Comparison of ENCODE assay signal across 16 mouse cellular contexts in genomic region chr1:168406291-168406675, GRCm38 (mm10). TPM values are rescaled to one million over a fixed set of nuclear protein-coding genes. Genes with fewer than 3 reads are reported as not detected.
DNase-seq lines count a peak whose midpoint lies in the region; ATAC-seq and TF ChIP-seq lines count a peak whose summit lies in the region.
"Had no signal": no experiment of that assay in that cellular context is flagged by ENCODE, and none has a peak within 500 bp of the region (broad histone marks: within the 10 kb centered on the region; RNA-seq: fewer than 3 reads in every experiment).

No protein-coding gene starts in this region.

- TF ChIP-seq CTCF in intestine, postnatal 0 days (IDR thresholded peaks at IDR 0.05; ENCODE audit: low read depth): no peak
- TF ChIP-seq CTCF in lung, postnatal 0 days (IDR thresholded peaks at IDR 0.05): no peak

- TF ChIP-seq EP300 in lung, postnatal 0 days (IDR thresholded peaks at IDR 0.05): no peak

- H3K36me3 ChIP-seq in intestine, embryonic 14.5 days (ENCODE audit: control insufficient read depth, insufficient read depth, low read length): peaks cover 17% of the 10 kb centered on the region
- H3K36me3 ChIP-seq in intestine, postnatal 0 days (ENCODE audit: control insufficient read depth, insufficient read depth): no peaks in the 10 kb centered on the region; the same call in 1 of the 2 replicates
- no peaks in the 10 kb centered on the region; the same call in 1 of the 2 replicates for H3K36me3 ChIP-seq in lung, postnatal 0 days (ENCODE audit: insufficient read depth, low read length)
- H3K36me3 ChIP-seq in stomach, embryonic 15.5 days: no peaks in the 10 kb centered on the region

- peaks cover 35% of the 10 kb centered on the region for H3K4me1 ChIP-seq in intestine, embryonic 14.5 days (replicated peaks; ENCODE audit: control insufficient read depth, insufficient read depth, low read length)
- H3K4me1 ChIP-seq in intestine, postnatal 0 days (replicated peaks; ENCODE audit: control insufficient read depth, insufficient read depth, low read length): peaks cover 4% of the 10 kb centered on the region; the same call in 1 of the 2 replicates
- H3K4me1 ChIP-seq in lung, postnatal 0 days (ENCODE audit: insufficient read depth, low read depth, low read length): peaks cover 11% of the 10 kb centered on the region; the same call in 1 of the 2 replicates
- peaks cover 36% of the 10 kb centered on the region for H3K4me1 ChIP-seq in stomach, embryonic 15.5 days

- H3K9me3 ChIP-seq in intestine, embryonic 14.5 days (ENCODE audit: control insufficient read depth, low read length): no peaks in the 10 kb centered on the region
- no peaks in the 10 kb centered on the region for H3K9me3 ChIP-seq in intestine, postnatal 0 days (ENCODE audit: control insufficient read depth)
- H3K9me3 ChIP-seq in lung, postnatal 0 days (ENCODE audit: low read length): no peaks in the 10 kb centered on the region
- no peaks in the 10 kb centered on the region for H3K9me3 ChIP-seq in stomach, embryonic 15.5 days
- H3K9me3 ChIP-seq: midbrain, embryonic 12.5 days had no signal

- 39% methylated on average over 8 of the region's 8 CpGs for WGBS in intestine, embryonic 14.5 days
- WGBS in intestine, postnatal 0 days: 62% methylated on average over 8 of the region's 8 CpGs
- 47% methylated on average over 8 of the region's 8 CpGs for WGBS in lung, postnatal 0 days
- 32% methylated on average over 8 of the region's 8 CpGs for WGBS in stomach, embryonic 15.5 days

- H3K9ac ChIP-seq in intestine, embryonic 14.5 days (ENCODE audit: low read length): no peak overlapping the region
- no peak overlapping the region for H3K9ac ChIP-seq in intestine, postnatal 0 days (ENCODE audit: low read depth, low read length)
- no peak overlapping the region for H3K9ac ChIP-seq in lung, postnatal 0 days (replicated peaks; ENCODE audit: low read depth)
- H3K9ac ChIP-seq in stomach, embryonic 15.5 days: no peak overlapping the region
- H3K9ac ChIP-seq: midbrain, embryonic 12.5 days had no signal

- H3K4me3 ChIP-seq in intestine, embryonic 14.5 days (ENCODE audit: low read depth, low read length): no peak overlapping the region
- no peak overlapping the region for H3K4me3 ChIP-seq in intestine, postnatal 0 days (ENCODE audit: low read depth, low read length)
- H3K4me3 ChIP-seq in lung, postnatal 0 days (ENCODE audit: low read depth, low read length): no peak overlapping the region
- H3K4me3 ChIP-seq in stomach, embryonic 15.5 days (replicated peaks): no peak overlapping the region
- H3K4me3 ChIP-seq: erythroblast, embryonic 14.5 days; midbrain, embryonic 12.5 days had no signal

- no peak for ATAC-seq in intestine, embryonic 14.5 days (replicated peaks; ENCODE audit: low FRiP score, low TSS enrichment, low read depth)
- ATAC-seq in intestine, postnatal 0 days: no peak
- no peak for ATAC-seq in lung, postnatal 0 days
- no peak for ATAC-seq in stomach, embryonic 15.5 days (ENCODE audit: insufficient read depth, low FRiP score, low read depth)
- ATAC-seq: activated CD4-positive, CD25-positive, alpha-beta regulatory T cell, adult 4 months; hindbrain, embryonic 16.5 days had no signal

- DNase-seq in heart, adult 11 months: peak; percentile 18
- DNase-seq in heart, postnatal 4 days: no peak
- no peak for DNase-seq in intestine, embryonic 14.5 days (ENCODE audit: low spot score)
- DNase-seq in lung, postnatal 0 days (ENCODE audit: low spot score): peak; percentile 30
- no peak for DNase-seq in lung, postnatal 25 days (ENCODE audit: low spot score)
- no peak for DNase-seq in left cerebral cortex, adult 8-10 months (ENCODE audit: low spot score in 2 of 2)
- DNase-seq: adrenal gland, postnatal 25 days; cerebellum, adult 8-10 months; thymus, adult 2 months had no signal

- peak overlapping the region; percentile 73 for H3K27ac ChIP-seq in intestine, embryonic 14.5 days (ENCODE audit: low read depth)
- H3K27ac ChIP-seq in intestine, postnatal 0 days (ENCODE audit: low read depth, low read length): no peak overlapping the region
- no peak overlapping the region for H3K27ac ChIP-seq in lung, postnatal 0 days (ENCODE audit: low read length)
- H3K27ac ChIP-seq in stomach, embryonic 15.5 days: peak overlapping the region; percentile 65; the same call in 1 of the 2 replicates
- H3K27ac ChIP-seq: midbrain, embryonic 12.5 days had no signal

- H3K27me3 ChIP-seq in intestine, embryonic 14.5 days (replicated peaks; ENCODE audit: control insufficient read depth, insufficient read depth, low read length): no peaks in the 10 kb centered on the region
- no peaks in the 10 kb centered on the region for H3K27me3 ChIP-seq in intestine, postnatal 0 days (replicated peaks; ENCODE audit: control insufficient read depth, insufficient read depth, low read length)
- H3K27me3 ChIP-seq in lung, postnatal 0 days (replicated peaks; ENCODE audit: insufficient read depth, low read length): no peaks in the 10 kb centered on the region
- H3K27me3 ChIP-seq in stomach, embryonic 15.5 days (replicated peaks): no peaks in the 10 kb centered on the region

- peak overlapping the region; percentile 23; the same call in 1 of the 2 replicates for H3K4me2 ChIP-seq in intestine, embryonic 14.5 days (ENCODE audit: low read length)
- no peak overlapping the region for H3K4me2 ChIP-seq in intestine, postnatal 0 days (replicated peaks; ENCODE audit: low read depth)
- H3K4me2 ChIP-seq in lung, postnatal 0 days (replicated peaks; ENCODE audit: low read depth, low read length): no peak overlapping the region
- H3K4me2 ChIP-seq in stomach, embryonic 15.5 days: no peak overlapping the region
- H3K4me2 ChIP-seq: liver, embryonic 11.5 days; midbrain, embryonic 12.5 days had no signal

RNA-seq across cellular contexts. Expression of gene Pbx1, which starts 25.8 kb away (rescaled TPM):
- 100 to 1,000 TPM in 1 of 2 experiments, 10 to 100 TPM in 1; 90.6 to 101 TPM for total RNA-seq in heart, postnatal 4 days (2021)
- 37.3 and 42.3 TPM in 2 replicates for polyA plus RNA-seq in intestine, embryonic 14.5 days (2014; fragmentation: Nextera tagmentation; extraction: Ambion mirVana)
- 9.8 and 11.4 TPM in 2 replicates for polyA plus RNA-seq in intestine, postnatal 0 days (2015; fragmentation: Nextera tagmentation; extraction: Ambion mirVana)
- polyA plus RNA-seq in lung, postnatal 0 days (2015; fragmentation: Nextera tagmentation; extraction: Ambion mirVana): 23.9 and 32.5 TPM in 2 replicates
- polyA plus RNA-seq in stomach, embryonic 15.5 days (2015; fragmentation: Nextera tagmentation; extraction: Ambion mirVana): 35.1 and 36.2 TPM in 2 replicates
- total RNA-seq in left cerebral cortex, adult 8-10 months (2022): 100 to 1,000 TPM; 136 to 166 (median 145) TPM

Comparison
In these comparisons a context has a peak if more than half of its experiments do, and no peak if none do; other contexts are left out.
1. DNase-seq: peak in heart, adult 11 months (single experiment) and lung, postnatal 0 days (single experiment); none in heart, postnatal 4 days (single experiment), intestine, embryonic 14.5 days (single experiment), lung, postnatal 25 days (single experiment) and left cerebral cortex, adult 8-10 months (0 of 2).
2. H3K27ac ChIP-seq: peak in intestine, embryonic 14.5 days (single experiment) and stomach, embryonic 15.5 days (single experiment); none in intestine, postnatal 0 days (single experiment) and lung, postnatal 0 days (single experiment).